Mouse (Mus musculus) intestine, postnatal 0 days (tissue): Measurements from ENCODE around the gene Mfsd13b. TPM values are rescaled to one million over a fixed set of nuclear protein-coding genes. Genes with fewer than 3 reads are reported as not detected.

Experiments
- ATAC-seq: fragments of 200-750 bp; cut with Nextera tagmentation; 2 replicates; pipeline ENCODE4 v1.8.0; 2017; ENCODE audit warnings: mild to moderate bottlenecking, moderate TSS enrichment, moderate library complexity
- H3K27ac ChIP-seq: fragments of 300-500 bp; sonication (generic); 2 replicates; pipeline ENCODE4 v1.5.1; 2014; ENCODE audit warnings: mild to moderate bottlenecking, low read depth, low read length, moderate library complexity
- H3K27me3 ChIP-seq: fragments of 300-500 bp; sonication (generic); replicated peaks from 2 replicates; pipeline ENCODE4 v1.6.1; 2014; ENCODE audit warnings: low read length, mixed read lengths; ENCODE audit not compliant: control insufficient read depth, insufficient read depth
- H3K36me3 ChIP-seq: fragments of 300-500 bp; sonication (generic); 2 replicates; pipeline ENCODE4 v1.6.1; 2014; ENCODE audit warnings: mild to moderate bottlenecking, moderate library complexity; ENCODE audit not compliant: control insufficient read depth, insufficient read depth
- H3K4me1 ChIP-seq: fragments of 300-500 bp; sonication (generic); replicated peaks from 2 replicates; pipeline ENCODE4 v1.6.1; 2014; ENCODE audit warnings: antibody characterized with exemption, low read length, mixed read lengths; ENCODE audit not compliant: control insufficient read depth, insufficient read depth
- H3K4me2 ChIP-seq: fragments of 300-500 bp; sonication (generic); replicated peaks from 2 replicates; pipeline ENCODE4 v1.6.1; 2014; ENCODE audit warnings: low read depth, mild to moderate bottlenecking, moderate library complexity
- H3K4me3 ChIP-seq: fragments of 300-500 bp; sonication (generic); 2 replicates; pipeline ENCODE4 v1.5.1; 2014; ENCODE audit warnings: low read depth, low read length
- H3K9ac ChIP-seq: fragments of 300-500 bp; sonication (generic); 2 replicates; pipeline ENCODE4 v1.6.1; 2014; ENCODE audit warnings: mild to moderate bottlenecking, low read depth, low read length
- H3K9me3 ChIP-seq: fragments of 300-500 bp; sonication (generic); 2 replicates; pipeline ENCODE4 v1.6.1; 2016; ENCODE audit warnings: mixed run types; ENCODE audit not compliant: control insufficient read depth
- CTCF ChIP-seq: sonication (generic); IDR thresholded peaks from 2 replicates; pipeline ENCODE4 v1.5.1; 2016; ENCODE audit warnings: low read depth, mild to moderate bottlenecking, control low read depth, antibody characterized with exemption, moderate library complexity
- WGBS: fragments of 180-500 bp; shearing (Covaris S2); extraction: QIAGEN DNeasy Blood & Tissue Kit; methylation state at CpG from one replicate; pipeline ENCODE4 v1.1.7; 2014; 5-methylcytosine and 5-hydroxymethylcytosine counted together
- polyA plus RNA-seq: library from polyadenylated mRNA; unstranded; fragments of >200 nt; fragmentation: Nextera tagmentation; extraction: Ambion mirVana; gene quantifications from 2 replicates; pipeline ENCODE4 v1.2.1, GENCODE M21; 2015

Mfsd13b gene
- 1.4 and 1.5 TPM in 2 replicates for polyA plus RNA-seq

GRCm38 (mm10) chr7:120982200-120982841 lies at the start of gene Mfsd13b, which contains the start of gene Cdr2:
Mfsd13b (plus strand) TSS chr7:120982509.
Cdr2 (minus strand) TSS chr7:120982312.
- H3K27ac ChIP-seq: peak within 1 kb of the TSS; percentile 96
- no peaks in the 10 kb centered on the region for H3K27me3 ChIP-seq
- ATAC-seq: peak; percentile 95
- peak within 1 kb of the TSS; percentile 95 for H3K4me3 ChIP-seq
- H3K9ac ChIP-seq: peak within 1 kb of the TSS; percentile 96
- H3K4me1 ChIP-seq: peaks cover 5% of the 10 kb centered on the region; the same call in 1 of the 2 replicates
- under 1% methylated on average over 43 of the region's 46 CpGs for WGBS
- no peaks in the 10 kb centered on the region for H3K9me3 ChIP-seq
- H3K36me3 ChIP-seq: no peaks in the 10 kb centered on the region
- peak within 1 kb of the TSS; percentile 78 for H3K4me2 ChIP-seq
- TF ChIP-seq CTCF: no peak

GRCm38 (mm10) chr7:120933110-120933509 lies 49.2 kb upstream of the Mfsd13b start:
- Histone ChIP-seq H3K36me3 (peaks cover 89% of the 10 kb centered on the region), H3K4me3 (no peak overlapping the region), H3K9me3 (no peaks in the 10 kb centered on the region), H3K4me1 (no peaks in the 10 kb centered on the region), H3K4me2 (no peak overlapping the region), H3K27ac (no peak overlapping the region; the same call in 1 of the 2 replicates), H3K27me3 (no peaks in the 10 kb centered on the region), H3K9ac (no peak overlapping the region)
- WGBS: 90% methylated on average over 7 of the region's 7 CpGs
- ATAC-seq: no peak
- TF ChIP-seq CTCF: no peak

- no peak overlapping the region for H3K4me3 ChIP-seq
- no peaks in the 10 kb centered on the region for H3K4me1 ChIP-seq
- 66% methylated on average over 4 of the region's 5 CpGs for WGBS
- ATAC-seq: no peak
- no peak overlapping the region for H3K27ac ChIP-seq
- no peak overlapping the region for H3K4me2 ChIP-seq
- peaks cover 89% of the 10 kb centered on the region for H3K36me3 ChIP-seq
- H3K9me3 ChIP-seq: no peaks in the 10 kb centered on the region
- no peaks in the 10 kb centered on the region for H3K27me3 ChIP-seq
- TF ChIP-seq CTCF: no peak
- H3K9ac ChIP-seq: no peak overlapping the region
Observed at GRCm38 (mm10) chr7:120933680-120934195, 48.6 kb upstream of the Mfsd13b start.

- Histone ChIP-seq H3K9ac (no peak overlapping the region), H3K4me1 (no peaks in the 10 kb centered on the region), H3K27me3 (no peaks in the 10 kb centered on the region), H3K4me2 (no peak overlapping the region), H3K36me3 (peaks cover 89% of the 10 kb centered on the region), H3K4me3 (no peak overlapping the region), H3K27ac (no peak overlapping the region), H3K9me3 (no peaks in the 10 kb centered on the region)
- TF ChIP-seq CTCF: peak; percentile 90
- WGBS: 21% methylated on average over 5 of the region's 5 CpGs
- no peak for ATAC-seq
Observed at GRCm38 (mm10) chr7:120934716-120935115, 47.6 kb upstream of the Mfsd13b start.

- Histone ChIP-seq H3K4me1 (no peaks in the 10 kb centered on the region), H3K9ac (no peak overlapping the region), H3K4me3 (no peak overlapping the region), H3K9me3 (no peaks in the 10 kb centered on the region), H3K4me2 (no peak overlapping the region), H3K27me3 (no peaks in the 10 kb centered on the region), H3K27ac (no peak overlapping the region), H3K36me3 (peaks cover 88% of the 10 kb centered on the region)
- WGBS: 72% methylated on average over 4 of the region's 4 CpGs
- no peak for TF ChIP-seq CTCF
- no peak for ATAC-seq
Observed at GRCm38 (mm10) chr7:120936522-120936921, 45.8 kb upstream of the Mfsd13b start.

GRCm38 (mm10) chr7:120938206-120938605 lies 44.1 kb upstream of the Mfsd13b start:
- no peak for TF ChIP-seq CTCF
- Histone ChIP-seq H3K9me3 (no peaks in the 10 kb centered on the region), H3K36me3 (peaks cover 82% of the 10 kb centered on the region), H3K27me3 (no peaks in the 10 kb centered on the region), H3K4me2 (no peak overlapping the region), H3K4me1 (no peaks in the 10 kb centered on the region), H3K27ac (no peak overlapping the region), H3K9ac (no peak overlapping the region), H3K4me3 (no peak overlapping the region)
- WGBS: 78% methylated on average over 9 of the region's 9 CpGs
- ATAC-seq: no peak
